Mouse (Mus musculus): ENCODE measurements at regions not wholly inside any gene's neighbourhood (a gene's known extent, or its start where the extent isn't known, plus 50 kb on each side); places are given as distances from the start of the nearest gene placed in this dataset.

DNA sequence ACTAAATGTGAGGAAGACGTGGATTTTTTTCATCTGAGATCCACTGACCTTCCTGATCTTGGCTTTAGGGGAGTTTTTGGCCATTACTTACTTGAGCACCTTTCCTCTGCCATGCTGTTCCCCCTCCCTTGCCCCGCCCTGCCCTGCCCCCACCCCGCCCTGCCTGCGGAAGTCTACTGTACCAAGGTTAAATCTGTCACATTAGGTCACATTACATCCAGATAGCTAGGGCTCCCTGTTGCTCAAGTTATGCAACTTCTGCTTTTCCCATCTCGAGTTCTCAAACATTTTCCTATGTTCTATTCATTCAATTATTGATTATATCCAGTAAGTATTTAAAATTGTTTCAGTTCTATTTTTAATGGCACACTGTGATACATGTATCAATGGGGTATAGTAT, 144.7 kb upstream of the Cnot2 start:
- H3K27me3 ChIP-seq (ENCODE audit: control insufficient read depth, insufficient read depth, low read length), result no peaks in the 10 kb centered on the region
- no peak overlapping the region for H3K4me3 ChIP-seq
- no peak overlapping the region for H3K27ac ChIP-seq
- no peaks in the 10 kb centered on the region for H3K36me3 ChIP-seq (ENCODE audit: control insufficient read depth, insufficient read depth, low read length)
- TF ChIP-seq CTCF (IDR thresholded peaks at IDR 0.05), result no peak
- TF ChIP-seq EP300 (IDR thresholded peaks at IDR 0.05; ENCODE audit: insufficient read depth, low read depth, low read length), result no peak
- no peak for TF ChIP-seq POLR2A (IDR thresholded peaks at IDR 0.05; ENCODE audit: insufficient read depth, low read depth, low read length)
- no peak overlapping the region for H3K9ac ChIP-seq (ENCODE audit: low read depth, low read length)
- intact Hi-C loops (cut with DNase I), result no loop called here
- no peaks in the 10 kb centered on the region for H3K4me1 ChIP-seq (ENCODE audit: control insufficient read depth, insufficient read depth, low read length)
- WGBS, result 81% methylated on average over 5 of the region's 5 CpGs
- no peaks in the 10 kb centered on the region for H3K79me2 ChIP-seq (replicated peaks; ENCODE audit: control insufficient read depth, insufficient read depth, low read length)
- no peak for DNase-seq

- Histone ChIP-seq H3K4me1 (ENCODE audit: control insufficient read depth, insufficient read depth, low read length) (peaks cover 2% of the 10 kb centered on the region), H3K79me2 (replicated peaks; ENCODE audit: control insufficient read depth, insufficient read depth, low read length) (no peaks in the 10 kb centered on the region), H3K27ac (no peak overlapping the region), H3K27me3 (ENCODE audit: control insufficient read depth, insufficient read depth, low read length) (no peaks in the 10 kb centered on the region), H3K4me3 (no peak overlapping the region), H3K9ac (ENCODE audit: low read depth, low read length) (no peak overlapping the region), H3K36me3 (ENCODE audit: control insufficient read depth, insufficient read depth, low read length) (no peaks in the 10 kb centered on the region)
- WGBS, result 89% methylated on average over 9 of the region's 9 CpGs
- DNase-seq, result no peak
- intact Hi-C loops (cut with DNase I), result no loop called here
- no peak for TF ChIP-seq CTCF (IDR thresholded peaks at IDR 0.05)
- no peak for TF ChIP-seq EP300 (IDR thresholded peaks at IDR 0.05; ENCODE audit: insufficient read depth, low read depth, low read length)
- no peak for TF ChIP-seq POLR2A (IDR thresholded peaks at IDR 0.05; ENCODE audit: insufficient read depth, low read depth, low read length)
Observed at GRCm38 (mm10) chr10:116721986-116722385, 140.7 kb upstream of the Cnot2 start.

DNA sequence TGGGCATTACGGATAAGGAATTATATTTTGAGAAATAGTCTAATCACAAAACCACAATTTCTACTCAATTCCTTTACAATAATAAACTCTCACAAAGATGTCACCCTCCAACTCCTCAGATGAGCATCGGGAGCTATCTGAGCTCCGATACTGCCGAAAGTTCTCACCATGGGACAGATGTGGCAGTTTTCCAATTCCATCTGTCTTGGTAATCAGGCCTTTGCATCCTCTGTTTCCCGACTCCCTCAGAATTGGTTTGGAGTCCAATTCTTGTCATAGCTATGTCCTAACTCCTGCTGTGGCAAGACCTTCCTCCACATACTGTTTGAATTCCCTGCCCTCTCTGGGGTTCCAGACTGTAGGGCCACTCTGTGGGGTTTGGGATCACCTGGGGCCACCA, 138.3 kb upstream of the Cnot2 start:
- Histone ChIP-seq H3K4me1 (ENCODE audit: control insufficient read depth, insufficient read depth, low read length) (peaks cover 2% of the 10 kb centered on the region), H3K79me2 (replicated peaks; ENCODE audit: control insufficient read depth, insufficient read depth, low read length) (no peaks in the 10 kb centered on the region), H3K27ac (no peak overlapping the region; the same call in 1 of the 2 replicates), H3K27me3 (ENCODE audit: control insufficient read depth, insufficient read depth, low read length) (no peaks in the 10 kb centered on the region), H3K4me3 (no peak overlapping the region), H3K9ac (ENCODE audit: low read depth, low read length) (no peak overlapping the region), H3K36me3 (ENCODE audit: control insufficient read depth, insufficient read depth, low read length) (no peaks in the 10 kb centered on the region)
- DNase-seq, result peak in 1 of 2 experiments; percentile 11
- TF ChIP-seq EP300 (IDR thresholded peaks at IDR 0.05; ENCODE audit: insufficient read depth, low read depth, low read length), result no peak
- no peak for TF ChIP-seq CTCF (IDR thresholded peaks at IDR 0.05)
- no peak for TF ChIP-seq POLR2A (IDR thresholded peaks at IDR 0.05; ENCODE audit: insufficient read depth, low read depth, low read length)
- intact Hi-C loops (cut with DNase I), result no loop called here
- 48% methylated on average over 5 of the region's 5 CpGs for WGBS

GRCm38 (mm10) chr10:116717961-116718360, 136.7 kb upstream of the Cnot2 start:
- Histone ChIP-seq H3K9ac (ENCODE audit: low read depth, low read length) (no peak overlapping the region), H3K27me3 (ENCODE audit: control insufficient read depth, insufficient read depth, low read length) (no peaks in the 10 kb centered on the region), H3K4me3 (no peak overlapping the region), H3K4me1 (ENCODE audit: control insufficient read depth, insufficient read depth, low read length) (peaks cover 12% of the 10 kb centered on the region), H3K36me3 (ENCODE audit: control insufficient read depth, insufficient read depth, low read length) (no peaks in the 10 kb centered on the region), H3K79me2 (replicated peaks; ENCODE audit: control insufficient read depth, insufficient read depth, low read length) (no peaks in the 10 kb centered on the region), H3K27ac (no peak overlapping the region)
- 81% methylated on average over 10 of the region's 10 CpGs for WGBS
- intact Hi-C loops (cut with DNase I), result no loop called here
- DNase-seq, result no peak
- no peak for TF ChIP-seq CTCF (IDR thresholded peaks at IDR 0.05)
- no peak for TF ChIP-seq EP300 (IDR thresholded peaks at IDR 0.05; ENCODE audit: insufficient read depth, low read depth, low read length)
- TF ChIP-seq POLR2A (IDR thresholded peaks at IDR 0.05; ENCODE audit: insufficient read depth, low read depth, low read length), result no peak

DNA sequence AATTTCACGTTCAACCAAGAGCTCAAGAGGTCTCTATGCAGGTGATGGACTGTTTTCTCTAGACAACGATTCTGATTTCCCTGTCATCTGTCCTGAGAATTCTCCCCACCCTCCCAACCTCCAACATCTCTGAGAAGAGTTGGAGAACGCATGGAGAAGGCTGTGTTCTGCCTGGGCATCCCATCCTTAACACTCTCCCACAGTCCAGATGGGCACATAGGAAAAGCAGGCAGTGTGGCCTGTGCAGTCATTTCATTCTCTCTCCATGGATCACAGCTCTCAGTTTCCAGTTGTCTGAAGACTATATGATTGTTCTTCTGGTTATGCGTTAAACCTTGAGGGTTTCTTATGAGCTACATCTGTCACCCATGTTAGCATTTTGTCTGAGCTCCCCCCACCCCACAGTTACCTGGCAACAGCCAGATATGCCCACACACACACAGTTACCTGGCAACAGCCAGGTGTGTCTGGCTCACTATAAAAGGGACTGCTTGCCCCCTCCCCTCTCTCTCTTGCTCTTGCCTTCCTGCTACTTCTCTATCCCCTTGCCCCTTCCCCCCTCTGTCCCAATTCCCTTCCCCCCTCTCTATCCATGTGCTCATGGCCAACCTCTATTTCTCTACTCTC, 135.8 kb upstream of the Cnot2 start:
- TF ChIP-seq POLR2A (IDR thresholded peaks at IDR 0.05; ENCODE audit: insufficient read depth, low read depth, low read length) (no peak), CTCF (IDR thresholded peaks at IDR 0.05) (no peak), EP300 (IDR thresholded peaks at IDR 0.05; ENCODE audit: insufficient read depth, low read depth, low read length) (no peak)
- intact Hi-C loops (cut with DNase I), result no loop called here

GRCm38 (mm10) chr10:116713456-116713855, 132.1 kb upstream of the Cnot2 start:
- H3K4me1 ChIP-seq (ENCODE audit: control insufficient read depth, insufficient read depth, low read length), result peaks cover 11% of the 10 kb centered on the region
- peak overlapping the region; percentile 68 for H3K27ac ChIP-seq
- WGBS, result 15% methylated on average over 11 of the region's 11 CpGs
- H3K79me2 ChIP-seq (replicated peaks; ENCODE audit: control insufficient read depth, insufficient read depth, low read length), result no peaks in the 10 kb centered on the region
- H3K27me3 ChIP-seq (ENCODE audit: control insufficient read depth, insufficient read depth, low read length), result no peaks in the 10 kb centered on the region
- intact Hi-C loops (cut with DNase I), result loop anchor here (1.0 kb wide), 2 partner anchors 37 to 58 kb away; no protein-coding TSS in a partner anchor
- 0 out of 2 replicates have a peak overlapping the region, but pooled peaks have one; percentile 7 for H3K4me3 ChIP-seq
- no peaks in the 10 kb centered on the region for H3K36me3 ChIP-seq (ENCODE audit: control insufficient read depth, insufficient read depth, low read length)
- H3K9ac ChIP-seq (ENCODE audit: low read depth, low read length), result no peak overlapping the region
- DNase-seq, result peak; percentile 82 to 87
- TF ChIP-seq EP300 (IDR thresholded peaks at IDR 0.05; ENCODE audit: insufficient read depth, low read depth, low read length) (peak; percentile 33; the same call in 1 of the 2 replicates), CTCF (IDR thresholded peaks at IDR 0.05) (no peak), POLR2A (IDR thresholded peaks at IDR 0.05; ENCODE audit: insufficient read depth, low read depth, low read length) (no peak)

More for the DNA sequence above, 135.8 kb upstream of the Cnot2 start:
- no peak for DNase-seq
- Histone ChIP-seq H3K36me3 (ENCODE audit: control insufficient read depth, insufficient read depth, low read length) (no peaks in the 10 kb centered on the region), H3K4me1 (ENCODE audit: control insufficient read depth, insufficient read depth, low read length) (peaks cover 12% of the 10 kb centered on the region), H3K9ac (ENCODE audit: low read depth, low read length) (no peak overlapping the region), H3K27ac (no peak overlapping the region), H3K79me2 (replicated peaks; ENCODE audit: control insufficient read depth, insufficient read depth, low read length) (no peaks in the 10 kb centered on the region), H3K27me3 (ENCODE audit: control insufficient read depth, insufficient read depth, low read length) (no peaks in the 10 kb centered on the region), H3K4me3 (no peak overlapping the region)
- WGBS, result 87% methylated on average over 4 of the region's 4 CpGs

Data from heart, adult 2 months (tissue).